Comparison of ENCODE assay signal across 13 mouse cellular contexts in the genomic region with DNA sequence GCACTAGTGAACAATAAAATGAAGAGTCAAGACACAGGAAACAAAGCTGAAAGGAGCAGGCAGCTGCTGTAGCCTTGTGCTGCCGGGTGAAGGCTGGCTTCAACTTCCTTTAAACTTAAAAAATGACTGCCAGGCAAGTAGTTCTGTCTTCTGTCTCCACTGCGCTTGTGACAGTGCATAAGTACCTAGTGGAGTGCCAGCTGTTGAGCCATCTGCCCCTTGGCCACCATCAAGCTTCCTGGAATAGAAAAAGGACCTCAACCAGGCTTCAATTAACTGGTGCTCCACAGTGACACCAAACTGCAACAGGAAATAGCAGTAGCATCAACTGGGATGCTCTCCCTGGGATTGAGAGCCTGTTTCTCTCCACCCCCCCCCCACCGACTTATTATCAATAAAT.
"Had no signal": no experiment of that assay in that cellular context is flagged by ENCODE, and none has a peak within 500 bp of the region (broad histone marks: within the 10 kb centered on the region; RNA-seq: fewer than 3 reads in every experiment).

No protein-coding gene starts in this region.

- H3K4me2 ChIP-seq: liver, embryonic 11.5 days; liver, embryonic 15.5 days; midbrain, embryonic 13.5 days; neural tube, embryonic 12.5 days; stomach, embryonic 15.5 days had no signal

- H3K27ac ChIP-seq: limb, embryonic 10.5 days; liver, embryonic 15.5 days; midbrain, embryonic 13.5 days; neural tube, embryonic 12.5 days; stomach, embryonic 15.5 days had no signal

- H3K4me3 ChIP-seq: limb, embryonic 10.5 days; liver, embryonic 15.5 days; midbrain, embryonic 13.5 days; neural tube, embryonic 12.5 days; stomach, embryonic 15.5 days had no signal

- H3K27me3 ChIP-seq: liver, embryonic 15.5 days; midbrain, embryonic 13.5 days; neural tube, embryonic 12.5 days; stomach, embryonic 15.5 days had no signal

- H3K9me3 ChIP-seq: limb, embryonic 10.5 days; liver, embryonic 15.5 days; midbrain, embryonic 13.5 days; neural tube, embryonic 12.5 days; stomach, embryonic 15.5 days had no signal

- H3K36me3 ChIP-seq: limb, embryonic 10.5 days; liver, embryonic 15.5 days; midbrain, embryonic 13.5 days; neural tube, embryonic 12.5 days; stomach, embryonic 15.5 days had no signal

- ATAC-seq: lung, postnatal 0 days; midbrain, embryonic 13.5 days had no signal

- H3K4me1 ChIP-seq: limb, embryonic 10.5 days; liver, embryonic 15.5 days; midbrain, embryonic 13.5 days; neural tube, embryonic 12.5 days; stomach, embryonic 15.5 days had no signal

- H3K9ac ChIP-seq: liver, embryonic 15.5 days; midbrain, embryonic 13.5 days; neural tube, embryonic 12.5 days; stomach, embryonic 15.5 days had no signal

- DNase-seq: kidney, postnatal 10 days; kidney, postnatal 4 days; lung, adult 2 months; lung, postnatal 36 days; thymus, adult 2 months; thymus, postnatal 25 days had no signal
